Mouse (Mus musculus): ENCODE results near the gene Gpr37l1. TPM values are rescaled to one million over a fixed set of nuclear protein-coding genes. Genes with fewer than 3 reads are reported as not detected.
A peak's percentile ranks its signal among the peaks of the same experiment; 100 is the strongest.
"Not testable (repeated sequence)": the region's sequence is repeated elsewhere in the genome, so short reads cannot be mapped to it uniquely, and the experiment has no call there.

Gpr37l1 gene
- total RNA-seq, 2 experiments from 2014 or later, result not detected

- no peak for ATAC-seq (replicated peaks; ENCODE audit: low FRiP score, poor library complexity, severe bottlenecking)
Measured at GRCm38 (mm10) chr1:135129543-135130183, 37.8 kb downstream of the Gpr37l1 start.

DNA sequence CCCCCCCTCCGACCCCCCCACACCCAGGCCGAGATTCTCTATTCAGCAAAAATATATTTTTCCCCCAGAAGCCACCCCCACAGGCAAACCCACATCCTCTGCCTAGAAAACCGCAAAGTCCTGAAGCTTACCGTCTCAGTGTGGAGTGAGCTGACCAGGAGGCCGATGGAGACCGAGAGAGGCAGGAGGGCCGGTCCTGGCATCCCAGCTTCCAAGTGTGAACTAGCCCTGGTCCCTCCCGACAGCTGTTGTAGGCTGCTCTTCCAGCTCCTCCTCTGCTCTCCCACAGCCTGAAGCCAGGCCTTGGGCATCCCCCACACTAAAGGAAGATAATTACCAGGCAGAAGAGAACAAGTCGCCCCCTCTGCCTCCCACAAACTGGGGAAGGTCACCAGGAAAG, 38.5 kb downstream of the Gpr37l1 start:
- no peak for ATAC-seq (replicated peaks; ENCODE audit: low FRiP score, poor library complexity, severe bottlenecking)

DNA sequence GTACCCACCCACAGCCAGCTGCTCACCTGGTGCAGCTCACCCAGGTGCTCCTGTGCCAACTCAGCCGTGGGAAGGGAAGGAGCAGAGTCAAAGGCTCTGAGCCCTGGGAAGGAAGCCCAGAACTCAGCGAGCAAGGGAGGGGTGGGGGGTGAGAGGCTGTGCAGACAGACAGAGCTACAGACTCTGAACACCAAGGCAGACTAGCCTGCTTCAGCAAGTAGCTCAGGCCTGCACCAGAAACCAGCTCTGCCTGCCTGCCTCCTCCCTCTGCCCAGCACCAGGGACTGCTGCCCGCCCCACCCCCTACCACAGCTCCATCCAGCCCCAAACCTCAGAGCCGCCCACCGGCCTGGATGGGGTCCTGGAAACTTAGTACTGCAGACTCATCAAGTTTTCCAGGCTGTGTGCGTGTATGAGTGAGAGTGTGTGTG, 39.5 kb downstream of the Gpr37l1 start:
- no peak for ATAC-seq (replicated peaks; ENCODE audit: low FRiP score, poor library complexity, severe bottlenecking)

DNA sequence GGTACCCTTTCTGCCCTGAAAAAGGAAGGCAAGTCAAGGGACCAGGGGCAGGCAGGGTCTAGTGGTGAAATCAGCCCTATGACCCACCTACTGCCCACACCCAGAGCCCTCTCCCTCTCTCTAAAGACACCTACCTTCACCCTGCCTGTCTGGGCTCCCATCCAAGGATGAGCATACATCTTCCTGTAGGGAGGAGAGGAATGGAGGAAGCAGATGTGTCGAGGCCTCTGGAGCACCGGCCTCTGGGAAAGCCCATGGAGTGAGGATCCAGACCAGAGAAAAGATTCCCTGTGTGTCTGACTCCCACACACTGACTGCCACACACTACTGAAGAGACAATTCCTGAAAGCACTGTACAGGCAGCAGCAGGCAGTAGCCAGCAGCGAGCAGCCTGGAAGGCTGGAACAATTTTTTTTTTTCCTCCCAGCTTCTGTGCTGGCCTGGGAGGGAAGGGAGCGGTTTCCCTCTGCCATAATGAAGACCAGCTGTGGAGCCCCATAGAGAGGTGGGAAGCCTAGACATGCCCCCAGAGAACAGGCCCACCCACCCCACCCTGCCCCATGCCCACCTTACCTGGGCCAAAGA, 40.9 kb downstream of the Gpr37l1 start:
- no peak for ATAC-seq (replicated peaks; ENCODE audit: low FRiP score, poor library complexity, severe bottlenecking)

DNA sequence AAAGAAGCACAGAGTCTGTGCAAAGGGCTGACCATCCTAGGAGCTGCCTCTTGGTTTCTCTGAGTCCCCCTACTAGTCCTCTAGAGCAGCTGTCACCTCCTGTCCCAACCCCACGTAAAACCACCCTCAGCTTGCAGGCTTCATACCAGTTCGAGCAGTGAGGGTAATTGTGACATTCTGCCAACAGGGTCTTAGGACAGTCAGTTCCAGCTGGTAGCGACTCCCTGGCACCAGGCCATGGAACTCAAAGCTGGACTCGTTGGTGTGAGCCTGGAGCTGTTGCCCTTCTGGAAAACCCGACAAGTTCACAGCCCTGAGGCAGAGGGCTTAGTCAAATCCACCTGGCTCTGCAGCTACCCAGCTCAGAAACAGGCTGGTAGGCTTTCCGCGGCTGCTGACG, 41.5 kb downstream of the Gpr37l1 start:
- ATAC-seq (replicated peaks; ENCODE audit: low FRiP score, poor library complexity, severe bottlenecking), result no peak

DNA sequence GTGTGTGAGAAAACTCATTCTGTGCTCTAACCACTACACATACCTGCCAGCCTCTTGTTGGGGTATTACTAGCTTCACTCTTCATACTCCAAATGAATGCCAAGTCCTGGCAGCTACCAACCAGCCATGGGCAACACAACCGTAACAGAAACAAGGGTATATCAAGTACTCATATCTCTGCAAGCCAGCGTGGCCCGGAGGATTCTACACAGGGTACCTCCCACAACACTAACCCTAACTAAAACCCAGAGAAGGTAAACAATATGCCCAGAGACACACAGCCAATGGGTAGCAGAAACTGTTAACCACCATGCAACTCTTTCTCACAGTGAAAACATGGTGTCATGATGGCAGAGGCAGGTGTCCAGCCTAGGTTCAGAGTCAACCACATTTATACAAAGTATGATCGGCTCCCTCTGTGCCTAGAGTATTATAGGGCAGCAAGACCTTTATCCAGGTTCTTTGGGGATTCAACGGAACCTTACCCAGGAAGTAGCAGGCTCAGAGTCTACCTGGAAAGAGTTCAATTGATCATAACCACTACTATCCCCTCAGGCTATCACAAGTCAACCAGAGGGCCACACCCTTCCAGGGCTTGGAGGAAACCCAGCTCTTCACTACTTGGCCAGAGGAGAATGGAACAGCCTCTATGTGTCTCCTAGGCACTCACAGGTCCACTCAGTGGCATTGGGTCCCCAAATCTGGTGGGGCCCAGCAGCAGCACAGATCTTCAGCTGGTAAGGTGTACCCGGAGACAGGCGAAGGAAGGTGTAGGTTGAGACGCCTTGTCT, 42.7 kb downstream of the Gpr37l1 start:
- ATAC-seq (replicated peaks; ENCODE audit: low FRiP score, poor library complexity, severe bottlenecking), result peak; percentile 76

DNA sequence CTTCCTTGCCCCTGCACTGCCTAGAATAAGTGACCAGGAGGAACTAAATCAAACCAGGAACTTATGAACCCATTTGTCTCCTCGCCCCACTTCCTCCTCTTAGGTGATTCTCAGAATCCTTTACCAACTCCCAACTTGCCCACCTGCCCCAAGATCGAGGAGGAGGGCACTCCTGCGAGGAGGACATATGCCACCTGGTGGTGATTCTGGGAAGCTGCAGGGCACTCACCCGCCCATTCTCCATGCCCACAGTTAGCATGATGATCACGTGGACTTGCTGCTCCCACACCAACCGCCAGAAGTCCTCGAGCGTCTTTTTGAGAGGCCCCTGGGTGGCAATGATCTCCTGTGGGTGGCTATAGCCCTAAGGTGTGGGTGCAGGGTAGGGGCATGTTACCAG, 54.8 kb downstream of the Gpr37l1 start:
- ATAC-seq (replicated peaks; ENCODE audit: low FRiP score, poor library complexity, severe bottlenecking), result peak; percentile 72

- not testable (repeated sequence) for ATAC-seq (replicated peaks; ENCODE audit: low FRiP score, poor library complexity, severe bottlenecking)
Measured at GRCm38 (mm10) chr1:135111271-135111670, 56.2 kb downstream of the Gpr37l1 start.

Other genes with a start within 250 kb of the Gpr37l1 start
- gene Ppp1r12b, start 211.7 kb downstream of the Gpr37l1 start, total RNA-seq (2015; ENCODE audit: low replicate concordance), result 0.63 and 1.5 TPM in 2 replicates
- 5.2 and 5.9 TPM in 2 replicates for gene Ppp1r12b, start 211.7 kb downstream of the Gpr37l1 start, total RNA-seq (2017; ENCODE audit: low replicate concordance)
- gene Ube2t, start 205.1 kb downstream of the Gpr37l1 start, total RNA-seq (2015; ENCODE audit: low replicate concordance), result 26.3 and 43.6 TPM in 2 replicates
- gene Ube2t, start 205.1 kb downstream of the Gpr37l1 start, total RNA-seq (2017; ENCODE audit: low replicate concordance), result 7.8 and 24.8 TPM in 2 replicates
- gene Lgr6, start 62.4 kb downstream of the Gpr37l1 start, total RNA-seq (2015; ENCODE audit: low replicate concordance), result not detected in 2 replicates
- gene Lgr6, start 62.4 kb downstream of the Gpr37l1 start, total RNA-seq (2017; ENCODE audit: low replicate concordance), result not detected in 2 replicates
- gene Ptpn7, start 35.0 kb downstream of the Gpr37l1 start, total RNA-seq (2015; ENCODE audit: low replicate concordance), result 14.6 and 15.5 TPM in 2 replicates
- 22.7 and 23.9 TPM in 2 replicates for gene Ptpn7, start 35.0 kb downstream of the Gpr37l1 start, total RNA-seq (2017; ENCODE audit: low replicate concordance)
- 22.3 and 23.4 TPM in 2 replicates for gene Arl8a, start 20.9 kb downstream of the Gpr37l1 start, total RNA-seq (2015; ENCODE audit: low replicate concordance)
- 7.2 and 11.9 TPM in 2 replicates for gene Arl8a, start 20.9 kb downstream of the Gpr37l1 start, total RNA-seq (2017; ENCODE audit: low replicate concordance)
- not detected in 2 replicates for gene Elf3, start 90.9 kb upstream of the Gpr37l1 start, total RNA-seq (2015; ENCODE audit: low replicate concordance)
- not detected in 2 replicates for gene Elf3, start 90.9 kb upstream of the Gpr37l1 start, total RNA-seq (2017; ENCODE audit: low replicate concordance)
- gene Rnpep, start 116.4 kb upstream of the Gpr37l1 start, total RNA-seq (2015; ENCODE audit: low replicate concordance), result 19.4 and 26.9 TPM in 2 replicates
- 15.3 and 18.6 TPM in 2 replicates for gene Rnpep, start 116.4 kb upstream of the Gpr37l1 start, total RNA-seq (2017; ENCODE audit: low replicate concordance)
- 15.8 and 34.1 TPM in 2 replicates for gene Timm17a, start 146.1 kb upstream of the Gpr37l1 start, total RNA-seq (2015; ENCODE audit: low replicate concordance)
- 3.3 TPM in 2 replicates for gene Timm17a, start 146.1 kb upstream of the Gpr37l1 start, total RNA-seq (2017; ENCODE audit: low replicate concordance)
- not detected in 2 replicates for gene Lmod1, start 157.1 kb upstream of the Gpr37l1 start, total RNA-seq (2015; ENCODE audit: low replicate concordance)
- not detected in 2 replicates for gene Lmod1, start 157.1 kb upstream of the Gpr37l1 start, total RNA-seq (2017; ENCODE audit: low replicate concordance)
- 0.63 TPM in 1 of 2 replicates, not detected in the other for gene Shisa4, start 207.6 kb upstream of the Gpr37l1 start, total RNA-seq (2015; ENCODE audit: low replicate concordance)
- not detected in 2 replicates for gene Shisa4, start 207.6 kb upstream of the Gpr37l1 start, total RNA-seq (2017; ENCODE audit: low replicate concordance)

Measured in erythroblast, adult 5-6 weeks (primary cell).